Mouse (Mus musculus): ENCODE results near the gene Kcnj8. TPM values are rescaled to one million over a fixed set of nuclear protein-coding genes. Genes with fewer than 3 reads are reported as not detected.

Gene Kcnj8
- 15.2 and 16.0 TPM in 2 replicates for polyA plus RNA-seq (2015; fragmentation: Nextera tagmentation; extraction: Ambion mirVana)

DNA sequence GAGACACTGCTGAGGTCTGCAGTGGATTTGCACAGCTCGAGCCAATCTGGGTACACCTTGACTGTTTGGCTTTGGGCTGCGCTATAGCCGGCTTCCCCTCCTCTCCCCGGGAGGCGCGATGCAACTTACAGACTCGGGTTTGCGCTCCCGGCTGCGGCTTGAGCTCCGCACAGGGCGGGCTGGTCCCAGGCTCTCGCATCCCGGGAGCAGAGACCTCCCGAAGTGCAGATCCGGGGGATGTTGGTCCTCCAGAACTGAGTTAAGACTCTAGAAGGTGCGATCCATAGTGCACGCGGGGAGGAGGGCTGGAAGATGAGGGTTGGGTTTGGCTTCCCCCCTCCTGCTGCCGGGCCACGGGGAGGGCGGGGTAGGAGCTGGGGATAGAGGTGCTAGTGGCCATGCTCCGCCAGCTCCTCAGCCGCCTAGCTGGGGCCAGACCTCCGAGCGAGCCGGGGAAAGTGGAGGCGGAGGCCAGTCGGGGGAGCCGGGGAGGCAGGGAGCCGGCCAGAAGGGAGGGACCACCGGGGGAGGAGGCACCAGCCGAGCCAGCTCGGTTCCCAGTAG lies at the start of gene Kcnj8:
TSS of gene Kcnj8 (minus strand) at position 560 of the 564 bp plus-strand sequence.
- Histone ChIP-seq H3K4me3 (replicated peaks) (peak within 1 kb of the TSS; percentile 49), H3K27ac (replicated peaks) (peak within 1 kb of the TSS; percentile 39; the same call in 1 of the 2 replicates), H3K4me1 (peaks cover 10% of the 10 kb centered on the region), H3K9ac (no peak within 1 kb of the TSS), H3K27me3 (peaks cover 53% of the 10 kb centered on the region), H3K36me3 (no peaks in the 10 kb centered on the region), H3K9me3 (replicated peaks) (no peaks in the 10 kb centered on the region), H3K4me2 (replicated peaks) (peak within 1 kb of the TSS; percentile 92)
- 1% methylated on average over 34 of the region's 34 CpGs for WGBS
- peak; percentile 83 for ATAC-seq (ENCODE audit: insufficient number of reproducible peaks, low FRiP score, low TSS enrichment, low read depth)

DNA sequence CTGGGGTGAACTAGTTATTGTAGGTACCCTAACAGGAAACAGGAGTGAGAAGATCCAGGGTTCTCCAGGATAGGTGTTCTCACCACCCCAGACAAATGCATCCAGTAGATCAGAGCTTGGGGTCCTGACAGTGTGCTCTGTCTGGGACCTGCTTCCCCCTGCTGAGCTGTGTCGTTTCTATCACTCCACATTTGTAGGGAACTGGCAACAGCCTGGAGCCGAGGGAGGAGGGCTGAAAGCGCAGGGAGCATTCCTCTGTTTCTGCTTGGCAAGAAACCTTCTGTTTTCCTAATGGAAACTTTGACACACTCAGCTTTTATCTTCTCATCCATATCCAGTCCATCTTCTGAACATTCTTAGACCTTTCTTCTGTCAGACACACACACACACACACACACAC lies 45.2 kb upstream of the Kcnj8 start:
- 22% methylated on average over 3 of the region's 3 CpGs for WGBS
- no peak overlapping the region for H3K9ac ChIP-seq
- H3K4me3 ChIP-seq (replicated peaks), result no peak overlapping the region
- no peaks in the 10 kb centered on the region for H3K36me3 ChIP-seq
- ATAC-seq (ENCODE audit: insufficient number of reproducible peaks, low FRiP score, low TSS enrichment, low read depth), result no peak
- H3K4me2 ChIP-seq (replicated peaks), result no peak overlapping the region
- H3K27ac ChIP-seq (replicated peaks), result no peak overlapping the region
- H3K4me1 ChIP-seq, result no peaks in the 10 kb centered on the region
- no peaks in the 10 kb centered on the region for H3K9me3 ChIP-seq (replicated peaks)
- no peaks in the 10 kb centered on the region for H3K27me3 ChIP-seq

DNA sequence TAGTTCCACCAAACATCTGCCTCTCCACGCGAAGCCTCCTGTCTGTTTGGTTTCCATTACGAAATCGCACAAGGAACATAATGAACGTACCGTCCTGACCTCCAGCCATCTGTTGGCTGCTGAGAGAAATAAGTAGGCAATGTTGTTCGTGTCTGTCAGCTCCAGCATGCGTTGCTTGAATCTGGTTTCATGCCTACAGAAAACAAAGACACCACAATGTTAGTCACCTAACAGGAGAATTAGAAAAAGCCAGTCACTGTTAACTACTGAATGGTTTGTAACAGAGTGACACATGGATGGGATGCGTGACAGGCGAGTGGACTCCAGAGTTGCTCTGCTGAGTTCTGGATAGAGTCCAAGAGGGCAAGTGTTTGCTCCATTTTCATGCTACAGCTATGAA lies 42.9 kb upstream of the Kcnj8 start:
- Histone ChIP-seq H3K9me3 (replicated peaks) (no peaks in the 10 kb centered on the region), H3K27me3 (no peaks in the 10 kb centered on the region), H3K4me1 (no peaks in the 10 kb centered on the region), H3K4me3 (replicated peaks) (no peak overlapping the region), H3K9ac (no peak overlapping the region), H3K27ac (replicated peaks) (no peak overlapping the region), H3K36me3 (no peaks in the 10 kb centered on the region), H3K4me2 (replicated peaks) (no peak overlapping the region)
- no peak for ATAC-seq (ENCODE audit: insufficient number of reproducible peaks, low FRiP score, low TSS enrichment, low read depth)
- 59% methylated on average over 10 of the region's 10 CpGs for WGBS

DNA sequence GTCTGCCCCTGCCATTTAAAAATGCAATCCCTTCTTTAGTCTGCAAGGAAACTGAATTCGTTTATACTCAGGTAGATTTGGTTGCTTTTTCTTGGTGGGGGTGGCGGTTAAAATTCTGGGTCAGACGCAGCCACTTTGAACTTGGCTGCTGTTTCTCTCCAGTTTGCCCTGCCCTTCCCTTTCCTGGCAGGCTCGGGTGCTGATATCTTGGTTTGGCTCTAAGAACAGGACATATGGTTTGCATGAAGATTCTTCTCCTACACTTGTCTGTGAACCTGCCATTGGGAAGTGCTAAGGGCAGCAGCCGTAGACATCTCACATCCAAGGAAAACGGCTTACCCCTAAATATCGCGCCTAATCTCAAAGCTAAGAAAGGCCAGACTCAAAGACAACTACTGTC lies 41.0 kb upstream of the Kcnj8 start:
- Histone ChIP-seq H3K4me1 (no peaks in the 10 kb centered on the region), H3K36me3 (no peaks in the 10 kb centered on the region), H3K9me3 (replicated peaks) (no peaks in the 10 kb centered on the region), H3K27ac (replicated peaks) (no peak overlapping the region), H3K4me2 (replicated peaks) (no peak overlapping the region), H3K9ac (no peak overlapping the region), H3K4me3 (replicated peaks) (no peak overlapping the region), H3K27me3 (no peaks in the 10 kb centered on the region)
- no peak for ATAC-seq (ENCODE audit: insufficient number of reproducible peaks, low FRiP score, low TSS enrichment, low read depth)
- 70% methylated on average over 8 of the region's 8 CpGs for WGBS

DNA sequence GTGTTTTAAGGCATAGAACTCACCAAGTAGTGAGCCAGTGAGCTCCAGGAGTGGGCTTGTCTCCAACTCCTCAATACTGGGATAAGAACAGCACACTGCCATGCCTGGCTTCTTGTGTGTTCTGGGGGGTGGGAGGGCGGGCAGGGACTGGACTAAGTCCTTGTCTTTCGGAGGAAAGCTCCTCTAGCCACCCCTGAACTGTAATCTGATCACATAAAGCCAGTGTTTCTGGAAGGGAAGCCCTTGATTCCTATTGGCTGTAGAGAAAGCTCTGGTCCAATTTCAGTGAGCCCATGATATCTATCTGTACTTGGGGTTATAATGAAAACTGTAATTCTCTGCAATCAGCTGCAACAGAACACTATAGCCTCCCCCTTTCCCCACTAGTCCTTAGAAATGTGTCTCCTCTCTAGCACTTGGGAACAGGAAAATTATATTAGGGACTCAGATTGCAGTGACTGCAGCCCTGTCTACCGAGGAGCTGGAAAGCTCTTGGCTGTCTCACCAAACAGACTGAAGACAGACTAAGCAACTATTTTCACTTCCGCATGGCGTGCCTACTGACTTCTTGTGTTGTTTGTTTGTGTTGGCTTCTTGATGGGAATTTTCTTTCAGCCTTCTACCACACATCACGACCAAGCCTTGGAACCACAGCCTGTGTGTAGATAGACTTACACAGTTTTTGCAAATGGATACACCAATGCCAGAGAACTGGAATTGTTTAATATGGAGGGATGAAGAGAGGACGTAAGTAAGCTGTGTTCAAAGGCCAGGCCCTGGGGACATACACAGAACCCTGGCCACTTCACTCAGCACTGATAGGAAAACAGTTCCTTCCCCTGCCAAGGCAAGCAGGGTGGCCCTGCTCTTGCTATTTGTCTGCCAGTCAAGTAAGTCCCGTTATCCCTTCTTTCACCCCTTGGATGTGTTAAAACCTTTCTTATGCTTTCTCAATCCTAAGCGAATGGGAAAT lies 38.3 kb upstream of the Kcnj8 start:
- 41% methylated on average over 9 of the region's 9 CpGs for WGBS
- H3K9ac ChIP-seq, result no peak overlapping the region
- 0 out of 2 replicates have a peak overlapping the region, but pooled peaks have one; percentile 39 for H3K27ac ChIP-seq (replicated peaks)
- H3K9me3 ChIP-seq (replicated peaks), result no peaks in the 10 kb centered on the region
- H3K36me3 ChIP-seq, result no peaks in the 10 kb centered on the region
- ATAC-seq (ENCODE audit: insufficient number of reproducible peaks, low FRiP score, low TSS enrichment, low read depth), result peak; percentile 74; the same call in 1 of the 2 replicates
- no peak overlapping the region for H3K4me2 ChIP-seq (replicated peaks)
- H3K4me3 ChIP-seq (replicated peaks), result no peak overlapping the region
- H3K27me3 ChIP-seq, result no peaks in the 10 kb centered on the region
- no peaks in the 10 kb centered on the region for H3K4me1 ChIP-seq

DNA sequence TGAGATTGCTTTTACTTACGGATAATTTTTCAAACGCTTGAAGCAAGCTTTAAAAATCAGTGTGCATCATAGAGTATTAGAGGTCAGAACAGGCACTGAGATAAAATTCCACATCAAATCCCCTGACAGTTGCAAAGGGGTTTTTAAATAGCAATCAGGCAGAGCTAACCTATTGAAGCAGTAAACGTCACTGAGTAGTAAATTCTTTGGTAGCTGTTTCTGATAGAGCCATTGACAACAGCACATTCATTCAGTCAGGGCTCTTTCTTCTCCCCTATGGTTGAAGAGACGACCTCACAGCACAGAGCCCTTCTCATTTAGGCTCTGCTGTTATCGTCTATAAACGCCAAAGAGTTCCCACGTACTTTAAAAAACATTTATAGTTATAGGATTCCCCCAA lies 35.7 kb upstream of the Kcnj8 start:
- Histone ChIP-seq H3K4me2 (replicated peaks) (no peak overlapping the region), H3K4me3 (replicated peaks) (no peak overlapping the region), H3K4me1 (no peaks in the 10 kb centered on the region), H3K36me3 (no peaks in the 10 kb centered on the region), H3K9me3 (replicated peaks) (no peaks in the 10 kb centered on the region), H3K27me3 (no peaks in the 10 kb centered on the region), H3K27ac (replicated peaks) (no peak overlapping the region), H3K9ac (no peak overlapping the region)
- WGBS, result 58% methylated on average over 7 of the region's 7 CpGs
- ATAC-seq (ENCODE audit: insufficient number of reproducible peaks, low FRiP score, low TSS enrichment, low read depth), result no peak

DNA sequence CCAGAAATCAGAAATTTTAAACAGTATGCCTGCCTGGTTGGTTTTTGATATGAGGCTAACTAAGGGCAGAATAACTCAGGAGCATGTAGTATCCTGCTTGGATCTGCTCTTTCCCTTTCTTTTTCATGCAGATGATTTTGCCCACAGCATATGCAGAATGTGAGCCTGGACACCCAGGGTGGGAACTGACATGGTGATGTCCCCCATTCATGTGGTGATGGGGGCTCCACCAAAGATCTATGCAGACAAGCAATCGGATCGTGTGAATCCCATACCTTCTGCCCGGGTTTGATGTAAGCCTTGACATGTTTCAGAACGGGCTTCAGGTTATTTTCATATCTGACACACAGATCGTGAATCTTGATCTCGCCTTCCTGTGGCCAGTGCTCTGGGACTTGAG lies 31.4 kb upstream of the Kcnj8 start:
- WGBS, result 62% methylated on average over 6 of the region's 6 CpGs

DNA sequence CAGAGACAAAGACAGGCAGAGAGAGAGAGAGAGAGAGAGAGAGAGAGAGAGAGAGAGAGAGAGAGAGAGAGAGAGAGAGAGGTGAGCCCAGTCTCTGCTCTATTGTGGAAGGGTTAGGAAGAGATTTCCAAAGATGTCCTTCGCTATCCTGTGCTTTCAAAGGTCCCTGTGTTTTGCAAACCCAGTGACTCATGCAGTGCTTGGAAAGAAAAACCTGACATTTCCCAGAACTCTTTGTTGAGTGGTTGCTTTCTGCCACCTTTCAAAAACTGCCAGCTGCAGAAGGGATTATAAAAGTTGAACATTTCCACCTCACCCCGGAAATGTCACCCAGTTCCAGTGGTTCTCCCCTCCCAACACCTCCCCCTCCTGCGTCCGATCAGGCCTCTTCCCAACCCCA lies 7.4 kb upstream of the Kcnj8 start:
- Histone ChIP-seq H3K9me3 (replicated peaks) (no peaks in the 10 kb centered on the region), H3K4me3 (replicated peaks) (no peak overlapping the region), H3K27ac (replicated peaks) (no peak overlapping the region), H3K4me1 (no peaks in the 10 kb centered on the region), H3K27me3 (peaks cover 1% of the 10 kb centered on the region; the same call in 1 of the 2 replicates), H3K4me2 (replicated peaks) (no peak overlapping the region), H3K9ac (no peak overlapping the region), H3K36me3 (no peaks in the 10 kb centered on the region)
- no peak for ATAC-seq (ENCODE audit: insufficient number of reproducible peaks, low FRiP score, low TSS enrichment, low read depth)
- WGBS, result 67% methylated on average over 4 of the region's 4 CpGs

More for the DNA sequence above, 31.4 kb upstream of the Kcnj8 start:
- Histone ChIP-seq H3K9me3 (replicated peaks) (no peaks in the 10 kb centered on the region), H3K4me3 (replicated peaks) (no peak overlapping the region), H3K27me3 (no peaks in the 10 kb centered on the region), H3K36me3 (no peaks in the 10 kb centered on the region), H3K27ac (replicated peaks) (no peak overlapping the region), H3K9ac (no peak overlapping the region), H3K4me2 (replicated peaks) (no peak overlapping the region), H3K4me1 (no peaks in the 10 kb centered on the region)
- no peak for ATAC-seq (ENCODE audit: insufficient number of reproducible peaks, low FRiP score, low TSS enrichment, low read depth)

DNA sequence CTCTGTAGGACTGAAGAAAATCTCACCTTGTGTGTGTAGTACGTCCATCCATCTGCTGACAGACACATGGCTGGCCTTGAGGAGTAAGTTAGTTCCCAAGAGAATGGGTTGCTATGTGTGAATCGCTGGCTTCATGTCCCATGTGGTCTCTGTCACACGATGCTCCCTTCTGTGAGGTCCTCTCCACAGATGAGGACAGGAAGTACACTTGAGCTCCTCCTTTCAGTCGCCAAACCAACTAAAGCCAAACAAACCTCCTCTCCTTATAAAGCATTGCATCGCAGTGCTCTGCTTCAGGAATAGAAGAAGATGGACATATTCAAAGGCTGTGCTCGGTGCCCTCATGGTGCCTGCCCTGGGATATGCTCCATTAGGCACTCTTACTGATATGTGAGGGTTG lies 6.4 kb upstream of the Kcnj8 start:
- H3K4me3 ChIP-seq (replicated peaks), result no peak overlapping the region
- H3K27me3 ChIP-seq, result peaks cover 9% of the 10 kb centered on the region
- no peaks in the 10 kb centered on the region for H3K4me1 ChIP-seq
- H3K9ac ChIP-seq, result no peak overlapping the region
- 77% methylated on average over 6 of the region's 6 CpGs for WGBS
- H3K4me2 ChIP-seq (replicated peaks), result no peak overlapping the region
- no peak overlapping the region for H3K27ac ChIP-seq (replicated peaks)
- ATAC-seq (ENCODE audit: insufficient number of reproducible peaks, low FRiP score, low TSS enrichment, low read depth), result no peak
- H3K36me3 ChIP-seq, result no peaks in the 10 kb centered on the region
- no peaks in the 10 kb centered on the region for H3K9me3 ChIP-seq (replicated peaks)

DNA sequence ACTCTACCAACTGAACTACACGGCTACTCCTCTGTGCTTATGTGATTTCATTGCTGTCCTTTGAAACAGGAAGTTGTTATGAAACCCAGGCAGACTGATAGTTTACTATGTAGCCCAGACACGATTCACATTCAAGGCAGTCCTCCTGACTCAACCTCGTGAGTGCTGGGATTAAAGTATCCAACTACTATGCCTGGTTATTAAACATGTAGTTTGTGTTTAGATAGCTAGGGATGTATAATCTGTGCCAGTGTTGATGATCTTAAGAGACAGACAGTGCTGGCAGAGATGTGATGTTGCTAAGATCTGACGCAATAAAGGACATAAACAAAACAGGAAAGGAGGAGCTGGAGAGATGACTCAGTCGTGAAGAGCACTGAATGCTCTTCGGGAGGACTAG lies 1.5 kb upstream of the Kcnj8 start:
- no peak overlapping the region for H3K9ac ChIP-seq
- no peak overlapping the region for H3K4me3 ChIP-seq (replicated peaks)
- H3K9me3 ChIP-seq (replicated peaks), result no peaks in the 10 kb centered on the region
- H3K36me3 ChIP-seq, result no peaks in the 10 kb centered on the region
- H3K4me1 ChIP-seq, result peaks cover 10% of the 10 kb centered on the region
- no peak for ATAC-seq (ENCODE audit: insufficient number of reproducible peaks, low FRiP score, low TSS enrichment, low read depth)
- H3K27me3 ChIP-seq, result peaks cover 53% of the 10 kb centered on the region
- WGBS, result 46% methylated on average over 6 of the region's 6 CpGs
- no peak overlapping the region for H3K4me2 ChIP-seq (replicated peaks)
- H3K27ac ChIP-seq (replicated peaks), result no peak overlapping the region

DNA sequence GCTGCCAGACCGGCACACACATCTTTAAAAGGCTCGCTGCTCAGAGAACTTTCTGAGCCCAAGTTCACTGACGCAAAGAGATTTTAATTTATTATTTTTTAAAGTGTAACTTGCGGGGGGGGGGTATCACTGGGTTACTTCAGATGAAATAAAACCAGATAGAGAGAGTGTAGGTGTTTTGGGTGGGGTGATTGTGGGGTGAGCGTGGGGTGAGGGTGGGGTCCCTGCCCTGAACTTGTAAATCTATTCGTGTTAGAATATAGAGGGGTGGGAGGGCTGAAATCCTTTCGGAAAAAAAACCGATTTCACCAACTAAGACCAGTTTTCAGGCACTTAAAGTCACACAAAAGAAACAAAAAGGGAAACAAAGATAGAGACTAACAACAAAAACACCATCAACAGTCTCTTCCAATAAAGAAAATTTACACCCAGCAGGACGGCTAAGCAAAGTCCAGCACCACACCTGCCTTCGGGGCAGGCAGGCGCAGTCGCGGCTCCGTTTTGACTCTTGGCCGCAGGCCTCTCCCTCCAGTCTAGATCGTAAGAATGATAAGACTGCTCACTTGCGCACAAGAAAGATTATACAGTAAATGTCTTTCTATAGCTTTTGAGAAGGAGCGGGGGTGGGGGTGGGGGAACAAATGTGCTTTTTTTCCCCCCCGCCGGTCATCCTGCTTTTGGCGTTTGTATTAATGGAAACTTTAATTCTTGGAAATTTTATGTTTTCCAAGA lies 381 bp upstream of the Kcnj8 start:
- Histone ChIP-seq H3K4me3 (replicated peaks) (peak overlapping the region; percentile 49), H3K9me3 (replicated peaks) (no peaks in the 10 kb centered on the region), H3K9ac (no peak overlapping the region), H3K27ac (replicated peaks) (peak overlapping the region; percentile 39; the same call in 1 of the 2 replicates), H3K4me1 (peaks cover 10% of the 10 kb centered on the region), H3K4me2 (replicated peaks) (peak overlapping the region; percentile 92), H3K27me3 (peaks cover 53% of the 10 kb centered on the region), H3K36me3 (no peaks in the 10 kb centered on the region)
- WGBS, result 5% methylated on average over 21 of the region's 21 CpGs
- ATAC-seq (ENCODE audit: insufficient number of reproducible peaks, low FRiP score, low TSS enrichment, low read depth), result no peak
